Mouse (Mus musculus): ENCODE measurements around the gene Fat4. TPM values are rescaled to one million over a fixed set of nuclear protein-coding genes. Genes with fewer than 3 reads are reported as not detected.

Fat4 gene
- total RNA-seq, 2 experiments from 2014 or later = 13.0 to 13.2 TPM

DNA sequence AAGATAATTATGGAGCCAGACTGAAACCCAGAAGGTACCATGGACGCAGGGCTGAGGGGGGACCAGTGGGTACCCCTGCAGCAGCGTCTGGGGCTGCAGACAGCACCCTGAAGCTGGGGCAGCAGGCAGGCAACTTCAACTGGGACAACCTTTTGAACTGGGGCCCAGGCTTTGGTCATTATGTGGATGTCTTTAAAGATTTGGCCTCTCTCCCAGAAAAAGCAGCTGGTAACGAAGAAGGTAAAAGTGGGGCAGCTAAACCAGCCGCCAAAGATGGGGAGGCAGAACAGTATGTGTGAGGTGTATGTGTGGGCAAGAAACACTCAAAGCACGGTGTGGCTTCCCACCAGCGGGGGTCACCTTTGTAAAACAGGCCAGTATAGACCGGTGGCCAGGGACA is 123.8 kb downstream of the Fat4 start:
- TF ChIP-seq CTCF (IDR thresholded peaks at IDR 0.05) = no peak
- peak; percentile 25 to 38 for DNase-seq (ENCODE audit: extremely low spot score in 1 of 2, low spot score in 2 of 2)
- peak overlapping the region; percentile 15; the same call in 1 of the 2 replicates for H3K27ac ChIP-seq
- no peak overlapping the region for H3K4me3 ChIP-seq
- intact Hi-C loops (cut with DNase I) = loop anchor here (5.0 kb wide), 1 partner anchor 123 kb away; the partner anchor contains the start of gene Fat4

DNA sequence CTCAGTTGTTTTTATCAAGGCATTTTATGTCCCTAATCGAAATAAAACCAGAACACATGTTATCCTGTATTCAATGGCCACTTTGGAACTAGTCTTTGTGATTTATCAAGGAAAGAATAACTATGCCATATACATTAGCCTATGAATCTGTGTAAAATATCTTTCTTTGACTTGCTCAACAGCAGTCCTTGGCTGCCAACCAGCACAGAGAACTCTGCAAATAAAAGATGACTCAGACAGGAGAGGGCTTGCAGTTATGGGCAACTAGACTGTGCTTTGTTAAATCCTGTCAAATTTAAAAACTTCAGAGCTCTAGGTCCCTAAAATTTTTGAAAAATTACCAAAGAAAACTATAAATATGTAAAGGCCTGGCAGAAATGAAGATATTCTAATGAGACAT is 130.9 kb downstream of the Fat4 start:
- no peak overlapping the region for H3K27ac ChIP-seq

DNA sequence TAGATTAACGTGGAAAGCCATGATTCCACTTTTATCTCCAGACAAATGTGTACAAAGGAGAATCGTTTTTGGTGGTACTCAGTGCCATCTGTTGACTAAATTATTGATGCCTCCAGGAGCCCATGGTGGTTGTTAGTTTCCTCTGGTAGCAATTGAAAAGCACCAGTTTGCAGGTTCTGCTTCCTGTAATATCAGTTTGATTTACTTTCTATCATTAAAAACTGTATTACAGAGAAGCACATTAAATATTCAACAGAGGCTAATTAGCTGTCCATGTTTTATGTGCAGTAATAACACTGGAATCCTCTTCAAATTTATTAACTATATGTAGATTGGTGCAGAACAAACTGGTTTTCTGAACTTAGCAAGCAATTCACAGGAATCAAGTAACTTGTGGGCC is 149.4 kb downstream of the Fat4 start:
- TF ChIP-seq CTCF (IDR thresholded peaks at IDR 0.05) = no peak
- intact Hi-C loops (cut with DNase I) = no loop called here
- Histone ChIP-seq H3K27ac (no peak overlapping the region), H3K4me3 (no peak overlapping the region)
- DNase-seq (ENCODE audit: extremely low spot score in 1 of 2, low spot score in 2 of 2) = no peak

More for the DNA sequence above, 130.9 kb downstream of the Fat4 start:
- H3K4me3 ChIP-seq = no peak overlapping the region
- intact Hi-C loops (cut with DNase I) = no loop called here
- TF ChIP-seq CTCF (IDR thresholded peaks at IDR 0.05) = no peak
- DNase-seq (ENCODE audit: extremely low spot score in 1 of 2, low spot score in 2 of 2) = no peak

DNA sequence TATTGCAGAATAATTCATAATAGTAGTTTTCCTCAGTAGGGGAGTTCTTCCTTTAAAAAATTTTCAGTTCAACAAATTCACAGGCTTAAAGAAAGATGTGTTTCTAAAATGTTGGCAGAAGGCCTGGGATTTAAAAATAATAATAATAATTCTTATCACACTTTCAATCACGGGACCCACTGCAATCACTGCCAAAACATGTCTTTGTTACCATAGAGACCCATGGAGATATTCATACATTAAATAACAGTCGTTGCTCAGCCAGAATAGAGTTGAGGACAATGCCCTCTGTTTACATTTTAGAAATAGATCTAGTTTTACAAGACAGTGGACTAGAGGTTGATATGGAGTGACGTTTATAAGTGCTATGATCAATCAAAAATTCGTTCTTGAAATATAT is 159.7 kb downstream of the Fat4 start:
- intact Hi-C loops (cut with DNase I) = no loop called here
- DNase-seq (ENCODE audit: extremely low spot score in 1 of 2, low spot score in 2 of 2) = no peak
- no peak overlapping the region for H3K27ac ChIP-seq
- no peak overlapping the region for H3K4me3 ChIP-seq
- TF ChIP-seq CTCF (IDR thresholded peaks at IDR 0.05) = no peak

DNA sequence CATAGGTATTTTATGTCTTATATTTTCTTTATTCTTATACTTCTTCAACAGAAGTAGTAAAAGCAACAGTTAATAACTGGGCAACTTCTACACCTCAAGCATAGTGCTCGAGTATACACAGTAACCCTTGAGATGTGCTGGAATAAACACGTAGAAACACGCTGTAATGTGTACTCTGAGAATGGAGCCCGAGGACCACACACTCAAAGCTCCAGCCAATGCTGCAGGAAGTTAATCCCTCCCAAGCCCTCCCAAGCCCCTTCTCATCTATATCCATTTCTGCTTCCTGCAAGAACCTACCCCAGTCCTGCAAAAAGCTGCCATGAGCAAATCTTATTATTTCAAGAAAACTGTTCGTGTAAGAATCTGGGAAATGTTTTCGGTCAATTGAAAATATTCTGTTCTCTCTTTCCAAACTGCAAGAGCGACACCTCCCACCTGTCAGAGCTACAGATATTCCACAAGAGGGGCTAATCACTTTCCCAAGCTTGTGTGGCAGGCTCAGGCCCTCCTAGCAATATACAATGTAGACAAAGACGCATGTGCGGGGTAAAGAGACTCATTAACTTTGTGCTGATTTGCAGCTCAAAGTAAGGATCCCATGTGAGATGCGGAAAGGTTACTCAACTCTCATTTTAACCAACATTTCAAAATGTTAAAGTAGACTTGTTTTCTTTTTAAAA is 161.0 kb downstream of the Fat4 start:
- no peak for TF ChIP-seq CTCF (IDR thresholded peaks at IDR 0.05)
- no peak for DNase-seq (ENCODE audit: extremely low spot score in 1 of 2, low spot score in 2 of 2)
- no peak overlapping the region for H3K27ac ChIP-seq
- intact Hi-C loops (cut with DNase I) = no loop called here
- H3K4me3 ChIP-seq = no peak overlapping the region

DNA sequence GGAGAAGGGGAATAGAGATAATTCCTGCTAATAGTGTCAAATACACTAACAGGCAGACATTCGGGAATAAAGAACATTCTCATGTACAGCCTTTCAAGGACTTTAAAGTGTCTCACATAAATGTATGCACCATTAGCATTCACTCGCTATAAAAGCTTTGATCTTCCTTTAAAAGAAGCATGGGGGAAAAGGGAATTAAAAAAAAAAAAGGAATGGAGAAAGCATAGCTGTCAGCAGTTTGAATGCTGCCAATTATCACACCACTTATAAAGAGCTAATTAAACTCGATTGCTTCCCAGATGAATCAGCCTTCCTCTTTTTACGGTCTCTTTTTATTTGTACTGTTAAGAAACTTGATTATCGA is 161.5 kb downstream of the Fat4 start:
- Histone ChIP-seq H3K27ac (no peak overlapping the region), H3K4me3 (no peak overlapping the region)
- no peak for TF ChIP-seq CTCF (IDR thresholded peaks at IDR 0.05)
- intact Hi-C loops (cut with DNase I) = no loop called here
- DNase-seq (ENCODE audit: extremely low spot score in 1 of 2, low spot score in 2 of 2) = no peak

DNA sequence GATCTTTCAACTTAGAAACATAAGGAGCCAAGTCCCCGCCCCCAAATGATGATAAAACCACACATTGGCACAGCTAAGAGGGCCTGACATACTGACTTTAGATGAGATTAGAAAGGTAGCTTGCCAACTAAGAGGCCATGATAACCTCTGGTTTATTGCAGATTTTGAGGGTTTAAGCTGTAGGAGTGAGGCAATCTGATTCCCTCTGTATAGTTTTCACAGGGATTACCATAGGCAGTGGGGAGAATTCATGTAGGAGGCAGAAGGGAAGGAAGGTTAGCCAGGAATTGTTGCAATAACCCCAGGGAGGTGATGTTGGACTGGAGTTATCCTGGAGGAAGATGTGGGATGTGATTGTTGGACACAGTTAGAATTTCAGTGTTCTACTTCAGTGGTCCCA is 163.4 kb downstream of the Fat4 start:
- intact Hi-C loops (cut with DNase I) = no loop called here
- TF ChIP-seq CTCF (IDR thresholded peaks at IDR 0.05) = no peak
- DNase-seq (ENCODE audit: extremely low spot score in 1 of 2, low spot score in 2 of 2) = no peak
- H3K4me3 ChIP-seq = no peak overlapping the region
- H3K27ac ChIP-seq = no peak overlapping the region

DNA sequence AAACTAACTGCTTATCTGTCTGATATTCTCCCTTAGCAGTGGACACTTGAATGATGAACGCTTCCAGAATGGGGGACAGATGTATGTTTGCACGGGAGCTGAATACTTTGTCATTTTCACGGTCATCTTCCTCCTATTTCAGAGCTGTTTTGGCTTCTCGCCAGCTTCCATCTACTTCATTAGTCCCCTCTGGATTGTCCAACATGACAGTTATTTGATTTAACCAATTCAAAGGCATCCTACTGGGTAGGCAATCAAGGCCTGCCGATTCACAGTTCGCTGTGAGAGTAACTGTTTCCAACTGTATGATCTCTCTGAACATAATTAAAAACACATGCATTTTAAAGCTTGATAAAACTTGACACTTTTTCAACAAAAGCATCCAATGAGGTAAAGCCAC is 166.3 kb downstream of the Fat4 start:
- TF ChIP-seq CTCF (IDR thresholded peaks at IDR 0.05) = no peak
- no peak overlapping the region for H3K27ac ChIP-seq
- intact Hi-C loops (cut with DNase I) = no loop called here
- DNase-seq (ENCODE audit: extremely low spot score in 1 of 2, low spot score in 2 of 2) = no peak
- H3K4me3 ChIP-seq = no peak overlapping the region

Measured in left cerebral cortex, adult 2 months (tissue).